Mouse (Mus musculus): ENCODE measurements around the gene Ddrgk1.
"Not testable (repeated sequence)": the region's sequence is repeated elsewhere in the genome, so short reads cannot be mapped to it uniquely, and the experiment has no call there.

Ddrgk1 gene

DNA sequence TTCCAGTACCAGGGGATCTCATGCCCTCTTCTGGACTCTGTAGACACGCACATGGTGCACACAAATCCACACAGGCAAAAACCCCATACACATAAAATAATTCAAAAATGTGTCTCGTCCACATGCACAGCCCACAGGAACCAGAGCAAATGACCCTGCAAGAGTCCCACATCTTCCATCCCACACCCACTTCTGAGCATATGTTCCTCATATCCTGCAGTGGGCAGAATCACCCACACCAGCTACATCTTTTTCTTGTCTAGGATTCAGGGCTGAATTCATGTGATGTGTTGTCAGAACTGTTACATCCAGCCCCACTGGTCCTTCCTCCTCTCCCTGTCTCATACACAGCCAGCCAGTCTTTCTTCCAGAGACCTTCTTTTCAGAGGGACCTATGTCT lies 11.2 kb downstream of the Ddrgk1 start:
- DNase-seq (ENCODE audit: low spot score in 2 of 2) = no peak

DNA sequence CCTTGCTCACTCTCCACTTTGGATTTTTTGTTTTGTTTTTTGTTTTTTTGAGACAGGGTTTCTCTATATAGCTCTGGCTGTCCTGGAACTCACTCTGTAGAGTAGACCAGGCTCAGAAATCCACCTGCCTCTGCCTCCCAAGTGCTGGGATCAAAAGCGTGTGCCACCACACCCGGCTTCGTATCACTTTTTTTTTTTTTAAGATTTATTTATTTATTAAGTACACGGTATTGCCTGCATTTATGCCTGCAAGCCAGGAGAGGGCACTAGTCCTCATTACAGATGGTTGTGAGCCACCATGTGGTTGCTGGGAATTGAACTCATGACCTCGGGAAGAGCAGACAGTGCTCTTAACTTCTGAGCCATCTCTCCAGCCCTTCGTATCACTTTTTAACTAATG lies 15.4 kb downstream of the Ddrgk1 start:
- DNase-seq (ENCODE audit: low spot score in 2 of 2) = not testable (repeated sequence)

DNA sequence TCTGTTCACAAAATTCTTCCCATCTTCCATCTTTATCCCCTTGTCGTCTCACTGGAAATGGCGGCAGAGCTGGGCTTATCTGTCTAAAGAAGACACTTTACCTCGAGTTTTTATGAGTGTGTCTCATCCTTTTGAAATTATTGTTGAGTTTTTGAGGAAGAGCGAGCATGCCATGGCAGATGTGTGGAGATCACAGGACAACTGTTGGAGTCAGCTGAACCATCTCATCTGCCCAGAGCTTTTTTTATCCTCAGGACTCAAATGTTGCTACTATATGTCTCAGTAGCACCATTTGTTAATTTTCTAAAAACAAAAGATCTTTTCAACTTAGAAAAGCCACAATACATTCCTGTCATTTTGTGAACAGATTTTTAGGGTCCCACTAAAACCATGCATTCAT lies 19.3 kb downstream of the Ddrgk1 start:
- no peak for DNase-seq (ENCODE audit: low spot score in 2 of 2)

DNA sequence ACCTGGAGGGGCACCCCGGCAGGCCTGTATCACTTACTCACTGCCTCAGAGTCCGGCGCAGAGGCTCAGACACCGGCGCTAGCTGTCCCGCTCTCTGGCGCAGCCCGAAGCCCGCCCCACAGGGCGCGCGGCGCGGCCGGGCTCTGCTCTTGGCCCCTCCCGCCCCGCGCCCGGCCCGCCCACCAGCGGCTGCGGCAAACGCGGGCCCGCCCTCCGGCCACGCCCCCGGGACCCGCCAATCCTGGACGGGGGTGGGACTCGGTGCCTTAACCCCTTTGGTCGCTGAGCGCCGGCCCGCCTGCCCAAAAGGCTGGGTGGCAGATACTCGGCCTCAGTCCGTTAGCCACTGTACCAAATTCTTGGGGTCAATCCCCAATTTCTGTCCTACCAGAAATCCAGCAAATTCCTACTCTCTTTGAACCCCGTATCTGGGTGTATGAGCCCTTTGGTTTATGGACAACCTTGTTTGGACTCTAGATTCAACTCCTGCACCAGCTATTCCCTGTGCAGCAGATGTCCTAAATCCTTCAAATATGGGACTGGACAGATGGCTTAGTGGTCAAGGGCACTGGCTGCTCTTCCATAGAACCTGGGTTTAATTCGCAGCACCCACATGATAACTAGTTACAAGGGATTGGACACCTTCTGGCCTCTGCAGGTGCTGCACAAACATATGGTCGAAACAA lies 21.6 kb downstream of the Ddrgk1 start, which contains the start of gene Lzts3:
TSS of gene Lzts3 (minus strand) at position 120 of the 686 bp plus-strand sequence.
- DNase-seq (ENCODE audit: low spot score in 2 of 2) = peak; percentile 92

DNA sequence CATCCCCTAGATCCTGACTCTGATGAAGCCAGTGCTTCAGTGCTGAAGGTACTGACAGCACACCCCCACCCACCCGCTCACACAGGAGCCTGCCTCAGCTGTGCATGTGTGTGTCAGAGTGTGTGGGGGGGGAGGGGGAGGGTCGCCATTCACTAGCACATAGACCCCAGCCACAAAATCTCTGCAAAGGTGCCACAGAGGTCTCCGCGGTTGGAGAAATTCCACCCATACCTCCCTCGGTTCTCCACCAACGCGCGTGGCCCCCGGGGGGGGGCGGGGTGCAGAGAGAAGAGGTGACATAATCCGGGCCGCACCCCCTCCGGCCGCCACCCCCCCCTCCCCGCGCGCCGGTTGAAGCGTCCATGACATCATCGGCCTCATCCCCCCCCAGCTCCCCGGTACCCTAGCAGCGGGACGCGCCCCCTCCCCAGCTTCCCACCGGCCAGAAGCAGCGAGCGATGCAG lies 22.2 kb downstream of the Ddrgk1 start:
- DNase-seq (ENCODE audit: low spot score in 2 of 2) = no peak

DNA sequence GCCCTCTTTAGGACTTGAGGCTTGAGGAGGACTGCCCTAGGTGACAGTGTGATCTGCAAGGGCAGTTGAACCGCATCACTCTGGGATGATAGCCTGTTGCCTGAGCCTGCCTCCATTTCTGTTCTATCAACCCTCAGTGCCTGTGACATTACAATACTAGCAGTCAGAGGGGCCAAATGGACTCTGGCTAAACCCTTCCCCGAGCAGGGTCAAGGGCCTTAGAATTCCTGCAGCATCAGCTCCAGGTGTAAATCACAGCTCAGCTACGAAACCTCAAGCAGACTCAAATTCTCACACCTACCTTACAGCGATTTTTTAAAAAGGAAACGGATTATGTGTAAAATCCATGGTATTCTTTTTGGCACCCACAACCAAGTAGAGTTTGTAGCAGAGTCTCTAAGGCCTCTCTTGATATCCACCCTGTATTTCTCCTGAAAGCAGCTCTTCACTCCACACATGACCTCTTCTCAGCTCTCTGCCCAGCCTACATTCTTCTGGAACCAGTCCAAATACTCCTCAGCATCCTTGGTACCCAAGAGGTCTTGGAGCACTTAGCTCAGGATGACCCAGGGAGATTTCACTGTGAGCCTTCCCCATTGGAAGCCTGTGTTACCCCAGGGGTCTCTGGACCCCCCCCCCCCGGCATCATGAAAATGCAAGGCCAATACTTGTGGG lies 23.0 kb downstream of the Ddrgk1 start:
- DNase-seq (ENCODE audit: low spot score in 2 of 2) = no peak

DNA sequence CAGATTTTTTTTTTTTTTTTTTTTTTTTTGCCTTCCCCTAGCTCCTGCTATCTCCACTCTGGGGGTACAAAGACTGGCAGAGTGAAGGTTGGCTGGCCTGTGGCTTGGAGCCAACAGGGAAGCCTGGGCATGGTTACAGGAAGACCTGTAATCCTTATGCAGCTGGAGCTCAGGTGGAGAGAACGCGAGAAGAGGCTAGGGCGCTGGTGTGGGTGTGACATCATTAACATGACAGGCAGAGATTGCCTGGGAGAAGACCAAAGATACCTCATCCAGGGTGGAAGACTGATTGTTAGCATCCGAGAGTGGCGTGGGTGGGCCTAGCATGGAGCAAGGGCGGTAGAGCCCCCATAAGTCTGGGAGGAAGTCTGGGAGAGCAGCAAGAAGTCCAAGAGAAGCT lies 25.2 kb downstream of the Ddrgk1 start:
- DNase-seq (ENCODE audit: low spot score in 2 of 2) = no peak

DNA sequence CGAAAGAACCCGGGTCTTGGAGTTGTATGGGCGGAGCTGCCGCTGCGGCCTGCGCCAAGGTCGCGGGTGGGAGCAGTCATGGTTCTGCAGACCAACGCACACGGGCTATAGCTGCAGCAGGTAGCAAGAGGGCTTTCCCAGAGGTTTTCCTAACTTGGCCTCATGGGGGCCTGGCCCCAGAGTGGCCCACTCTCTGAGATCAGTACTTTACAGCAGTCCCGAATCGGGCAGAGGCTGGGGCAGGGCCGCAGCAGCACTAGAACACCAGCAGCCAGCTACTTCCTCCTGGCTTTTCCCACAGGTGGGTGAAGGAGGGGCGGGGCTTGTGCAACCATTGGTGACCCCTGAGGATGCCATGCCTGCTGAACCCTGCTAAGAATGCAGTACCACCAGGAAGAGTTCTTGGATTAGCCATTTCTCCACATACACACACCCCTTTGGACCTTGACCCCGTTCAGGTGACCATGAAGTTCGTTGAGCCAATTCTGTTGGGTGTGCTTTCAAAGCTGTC lies 26.3 kb downstream of the Ddrgk1 start:
- no peak for DNase-seq (ENCODE audit: low spot score in 2 of 2)

DNA sequence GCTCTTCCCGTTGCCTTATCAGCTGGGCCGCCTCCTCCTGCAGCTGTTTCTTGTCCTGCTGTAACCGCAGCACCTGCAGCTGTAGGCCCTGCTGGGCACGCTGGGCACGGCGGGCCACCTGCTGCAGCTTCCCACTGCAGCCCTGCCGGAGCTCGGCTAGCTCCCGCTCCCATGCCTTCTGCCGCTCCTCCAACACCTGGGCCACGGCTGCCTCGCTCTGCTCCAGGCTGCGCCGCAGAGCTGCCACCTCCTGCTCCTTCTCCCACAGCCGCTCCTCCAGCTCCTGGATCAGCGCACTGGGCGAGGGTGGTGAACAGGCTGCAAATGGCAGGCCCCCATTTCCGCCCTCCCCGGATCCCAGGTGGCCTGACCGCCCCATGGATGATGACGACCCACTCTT lies 28.6 kb downstream of the Ddrgk1 start:
- peak; percentile 27 to 29 for DNase-seq (ENCODE audit: low spot score in 2 of 2)

DNA sequence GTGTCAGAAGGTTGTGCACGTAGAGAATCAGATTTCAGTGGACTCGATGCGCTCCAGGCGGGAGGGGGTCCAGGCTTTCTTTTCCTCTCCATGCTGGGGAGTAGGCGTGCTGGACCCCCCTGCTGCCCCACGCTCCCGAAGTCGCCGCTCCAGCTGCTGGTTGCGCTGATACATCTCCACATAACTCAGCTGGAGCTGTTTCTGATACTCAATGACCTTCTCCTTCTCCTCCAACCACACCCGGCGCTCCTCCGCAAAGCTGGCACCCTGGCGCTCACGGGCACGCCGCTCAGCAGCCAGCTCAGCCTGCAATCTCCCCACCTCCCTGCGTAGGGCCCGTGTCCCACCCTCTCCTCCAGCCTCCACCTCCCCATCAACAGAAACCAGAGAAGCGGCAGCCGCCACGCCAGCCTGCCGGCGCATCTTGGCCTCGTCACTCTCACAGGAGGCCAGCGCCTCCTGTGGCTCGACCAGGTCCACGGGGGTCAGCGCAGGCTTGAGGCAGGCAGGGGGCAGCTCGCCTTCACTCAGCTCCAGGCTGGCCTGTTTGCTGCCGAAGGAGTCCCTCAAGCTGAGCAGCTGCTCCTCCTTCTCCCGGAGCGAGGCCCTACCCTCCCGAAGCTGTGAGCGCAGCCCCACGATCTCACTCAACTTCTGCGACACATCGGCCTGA lies 29.6 kb downstream of the Ddrgk1 start:
- no peak for DNase-seq (ENCODE audit: low spot score in 2 of 2)

DNA sequence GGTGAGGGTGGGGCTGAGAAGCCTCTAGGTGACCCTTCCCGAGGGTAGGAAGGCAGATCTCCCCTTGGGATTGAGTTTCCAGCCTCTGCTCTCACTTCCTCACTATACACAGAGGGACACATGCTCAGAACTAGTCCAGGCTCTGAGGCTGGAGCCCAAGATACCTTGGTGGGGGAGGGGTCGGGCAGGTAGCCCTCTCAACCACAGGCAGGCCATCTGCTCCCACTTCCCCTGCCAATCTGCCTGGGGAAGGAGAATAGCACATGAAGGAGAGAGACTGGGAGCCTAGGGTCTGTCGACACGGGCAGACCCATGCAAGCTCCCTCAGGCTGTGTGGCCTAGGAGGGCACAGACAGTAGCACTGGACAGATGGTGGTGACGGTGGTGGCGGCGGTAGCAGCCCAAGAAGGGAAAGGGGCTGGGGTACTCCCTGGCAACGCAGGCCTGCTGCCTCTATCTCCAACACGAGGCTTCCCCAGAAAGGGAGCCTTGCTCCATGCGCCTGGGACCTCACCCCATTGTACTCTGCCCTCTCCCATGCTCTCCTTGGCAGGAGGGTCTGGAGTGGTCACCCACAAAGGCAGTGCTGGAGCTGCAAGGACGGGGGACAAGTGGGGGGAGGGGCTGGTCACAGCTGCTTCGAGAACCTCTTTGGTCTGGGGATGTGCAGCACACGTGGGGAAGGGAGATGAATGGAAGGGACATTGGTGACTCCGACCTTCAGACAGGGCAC lies 30.3 kb downstream of the Ddrgk1 start:
- DNase-seq (ENCODE audit: low spot score in 2 of 2) = no peak

DNA sequence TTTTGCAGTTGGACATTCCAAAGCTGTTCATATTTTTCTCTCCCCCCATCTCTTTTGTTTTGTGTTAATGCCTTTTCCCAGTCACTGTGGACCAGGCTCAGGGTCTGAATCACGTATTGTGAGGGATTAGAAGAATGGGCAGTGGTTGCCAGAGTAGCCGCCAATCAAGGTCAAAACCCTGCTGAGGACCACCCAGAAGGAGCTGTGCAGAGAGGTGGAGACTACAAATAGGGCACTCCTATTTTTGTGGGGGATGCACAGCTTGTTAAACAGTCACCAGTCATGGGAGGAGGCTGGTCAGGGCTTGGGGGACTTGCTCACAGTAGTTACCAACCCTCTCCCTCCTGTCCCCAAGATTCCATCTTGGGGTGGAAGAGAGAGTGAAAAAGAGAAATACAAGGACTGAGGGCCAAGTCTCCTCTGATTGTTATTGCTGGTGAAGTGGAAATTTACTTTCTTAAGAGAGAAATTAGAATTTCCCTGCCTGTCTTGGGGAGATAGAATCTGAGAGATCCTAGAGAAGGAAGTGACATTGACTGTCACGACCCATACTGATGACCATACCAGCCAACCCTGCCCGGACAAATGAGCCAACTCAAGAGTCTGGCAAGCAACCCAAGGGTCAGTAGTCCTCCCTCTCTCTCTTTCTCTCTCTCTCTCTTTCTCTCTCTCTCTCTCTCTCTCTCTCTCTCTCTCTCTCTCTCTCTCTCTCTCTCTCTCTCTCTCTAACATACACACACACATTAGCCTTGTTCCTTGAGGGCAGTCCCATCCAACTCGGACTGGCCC lies 31.4 kb downstream of the Ddrgk1 start:
- DNase-seq (ENCODE audit: low spot score in 2 of 2) = no peak

DNA sequence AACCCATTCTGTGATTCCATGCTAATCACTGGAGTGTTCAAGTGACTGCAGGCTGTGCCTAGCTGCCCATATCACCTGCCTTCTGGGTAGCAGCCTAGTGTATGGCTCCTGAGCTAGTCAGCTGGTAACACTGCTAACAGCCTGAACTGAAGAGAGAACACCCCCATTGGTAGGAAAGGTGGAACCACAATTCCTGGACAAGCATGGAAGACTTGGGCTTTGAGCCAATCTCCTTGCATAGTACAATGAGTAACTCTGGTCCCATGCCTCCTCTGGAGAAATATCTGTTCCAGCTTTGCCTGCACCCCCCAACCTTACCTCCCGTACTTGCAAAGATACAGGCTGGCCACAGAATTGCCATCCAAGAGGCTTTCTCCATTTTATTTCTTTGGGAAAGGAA lies 32.0 kb downstream of the Ddrgk1 start:
- no peak for DNase-seq (ENCODE audit: low spot score in 2 of 2)

DNA sequence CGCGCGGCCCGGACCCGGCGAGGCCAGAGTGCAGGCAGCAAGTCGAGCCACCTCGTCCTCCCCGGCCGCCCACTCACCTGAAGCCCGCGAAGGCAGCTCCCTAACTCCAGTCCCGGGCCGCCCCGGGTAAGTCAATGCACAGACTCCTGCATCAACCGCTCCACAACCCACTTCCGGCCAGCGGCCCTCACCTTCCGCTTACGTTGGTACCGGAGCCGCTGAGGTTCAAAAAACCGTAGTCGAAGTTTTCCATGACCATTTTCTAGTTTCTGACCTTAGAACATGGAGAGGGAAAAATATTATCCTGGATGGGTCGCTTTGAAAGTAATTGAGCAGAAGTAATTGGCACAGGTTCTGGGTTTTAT lies 34.6 kb downstream of the Ddrgk1 start, which contains the start of the genes Fastkd5 and Ubox5:
TSS of gene Fastkd5 (minus strand) at position 189 of the 365 bp plus-strand sequence.
TSS of gene Ubox5 (minus strand) at position 200 of the 365 bp plus-strand sequence.
- DNase-seq (ENCODE audit: low spot score in 2 of 2) = peak; percentile 79 to 84

DNA sequence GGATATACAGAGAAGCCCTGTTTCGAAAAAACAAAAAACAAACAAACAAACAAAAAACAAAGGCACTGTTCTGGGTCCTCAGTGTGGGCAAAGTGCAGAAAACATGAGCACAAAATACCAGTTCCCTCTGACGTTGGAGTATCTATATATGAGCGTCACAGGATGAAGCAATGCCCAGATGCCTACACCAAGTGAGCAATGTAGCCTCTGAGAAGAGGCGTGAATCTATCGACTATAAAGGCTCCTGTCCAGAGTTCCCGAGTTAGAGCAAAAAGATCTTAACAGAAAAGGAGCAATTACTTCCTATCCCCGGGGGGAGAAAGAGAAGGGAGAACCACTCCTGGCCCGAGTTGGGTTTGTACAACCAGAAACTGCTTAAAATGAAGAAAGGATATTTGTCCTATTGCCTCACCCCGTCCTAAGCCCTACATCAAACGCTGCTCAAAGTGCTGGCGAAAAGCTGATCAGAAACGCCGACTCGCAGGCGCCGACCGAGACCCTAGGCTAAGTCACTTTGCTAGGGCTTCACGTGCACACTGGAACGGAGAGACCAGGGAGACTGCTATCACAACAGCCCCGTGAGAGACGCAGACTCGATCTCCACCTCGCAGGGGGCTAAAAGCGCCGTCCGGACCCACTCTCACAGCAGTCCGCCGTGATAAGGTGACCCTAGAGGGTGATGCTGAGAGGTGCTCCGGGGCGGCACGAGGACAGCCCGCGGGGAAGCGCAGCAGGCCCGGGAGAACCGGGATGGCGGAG lies 35.2 kb downstream of the Ddrgk1 start:
- DNase-seq (ENCODE audit: low spot score in 2 of 2) = no peak

DNA sequence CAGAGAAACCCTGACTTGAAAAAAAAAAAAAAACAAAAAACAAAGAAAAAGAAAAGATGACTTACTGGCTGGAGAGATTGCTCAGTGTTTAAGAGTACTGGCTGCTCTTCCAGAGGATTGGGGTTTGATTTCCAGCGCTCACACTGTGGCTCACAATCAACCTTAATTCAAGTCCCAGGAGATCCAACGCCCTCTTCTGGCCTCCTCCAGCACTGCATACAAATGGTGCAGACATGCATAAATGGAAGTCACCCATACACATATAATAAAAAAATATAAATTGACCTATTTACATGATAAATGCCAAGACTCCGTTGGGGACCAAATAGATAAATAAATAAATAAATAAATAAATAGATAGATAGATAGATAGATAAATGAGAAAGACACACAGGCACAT lies 36.0 kb downstream of the Ddrgk1 start:
- DNase-seq (ENCODE audit: low spot score in 2 of 2) = no peak

DNA sequence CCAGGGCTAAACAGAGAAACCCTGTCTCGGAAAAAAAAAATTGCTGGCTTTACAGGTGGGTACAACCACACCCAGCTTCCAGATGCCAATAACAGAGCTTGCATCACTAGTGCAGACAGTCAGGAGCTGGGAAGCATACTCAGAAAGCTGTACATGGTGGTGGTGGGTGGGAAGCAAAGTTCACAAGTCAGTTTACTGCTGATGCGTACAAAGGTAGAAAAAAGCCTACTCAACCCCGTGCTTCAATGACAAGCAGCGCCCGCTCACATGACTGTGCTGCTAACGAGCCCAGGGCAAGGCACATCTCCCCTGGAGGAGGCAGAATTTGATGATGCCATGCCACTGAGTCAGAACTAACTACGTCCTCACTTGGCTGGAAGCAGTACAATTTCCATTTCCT lies 45.5 kb downstream of the Ddrgk1 start:
- DNase-seq (ENCODE audit: low spot score in 2 of 2) = no peak

DNA sequence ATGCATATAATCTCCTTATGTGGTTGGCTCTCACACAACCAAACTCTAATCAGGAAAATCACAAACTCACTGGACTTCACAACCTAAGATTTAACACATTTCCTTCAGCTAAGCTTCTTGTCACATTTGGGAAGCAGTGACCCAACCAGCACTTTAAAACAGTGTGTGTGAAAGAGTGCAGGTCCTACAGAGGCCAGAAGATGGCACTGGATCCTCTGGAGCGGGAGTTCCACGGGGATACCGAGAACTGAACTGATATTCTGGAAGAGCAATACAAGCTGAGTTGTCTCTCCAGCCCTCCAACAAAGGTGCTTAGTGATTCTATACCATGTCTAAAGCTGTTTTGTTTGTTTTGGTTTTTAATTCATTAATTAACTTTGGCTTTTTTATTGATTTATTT lies 51.4 kb downstream of the Ddrgk1 start:
- DNase-seq (ENCODE audit: low spot score in 2 of 2) = no peak

Data from spleen, postnatal 36 days (tissue).